Mouse (Mus musculus) gastrocnemius, postnatal 4 days (tissue): ENCODE results near the gene Dmrt2. TPM values are rescaled to one million over a fixed set of nuclear protein-coding genes. Genes with fewer than 3 reads are reported as not detected.

Experiments used
- DNase-seq, 2 experiments: peaks; one replicate each; pipeline ENCODE4 v3.0.0; 2021 to 2022; ENCODE audit warnings: low spot score in 2 of 2, mixed read lengths in 2 of 2
- long read RNA-seq, 2 experiments: library from polyadenylated mRNA; stranded (forward); transcript quantifications; one replicate each; pipeline ENCODE4 v2.0.0; 2021
- total RNA-seq, 2 experiments: library from RNA; stranded (reverse); gene quantifications; 2 replicates each; pipeline ENCODE4 v1.2.3; 2021

The Dmrt2 gene
- total RNA-seq = 10 to 100 TPM; 11.4 to 13.9 TPM
- long read RNA-seq, experiment 1, transcript Dmrt2-201 (4 exons, 2,337 nt) = major isoform, 9 of 19 reads
- long read RNA-seq, experiment 1, partial matches to known transcripts = 1 of 19 reads
- long read RNA-seq, experiment 1, other reads (novel, unspliced or antisense) = 9 of 19 reads
- long read RNA-seq, experiment 2, transcript Dmrt2-201 (4 exons, 2,337 nt) = major isoform, 13 of 25 reads
- long read RNA-seq, experiment 2, partial matches to known transcripts = 3 of 25 reads
- long read RNA-seq, experiment 2, other reads (novel, unspliced or antisense) = 9 of 25 reads

- DNase-seq = peak; percentile 61 to 83
These were observed at the start of gene Dmrt2 for GRCm38 (mm10) chr19:25672101-25672950. Gene Dmrt2 (plus strand): TSS chr19:25672411.

GRCm38 (mm10) chr19:25628490-25628889 is 43.7 kb upstream of the Dmrt2 start:
- DNase-seq = peak in 1 of 2 experiments; percentile 67

GRCm38 (mm10) chr19:25635119-25635518 is 37.1 kb upstream of the Dmrt2 start:
- no peak for DNase-seq

- DNase-seq = peak; percentile 54 to 64
These were observed 36.5 kb upstream of the Dmrt2 start for GRCm38 (mm10) chr19:25635622-25636244.

GRCm38 (mm10) chr19:25638766-25639361 is 33.3 kb upstream of the Dmrt2 start:
- no peak for DNase-seq

GRCm38 (mm10) chr19:25641786-25642185 is 30.4 kb upstream of the Dmrt2 start:
- DNase-seq = no peak

- DNase-seq = no peak
These were observed 25.1 kb upstream of the Dmrt2 start for GRCm38 (mm10) chr19:25647136-25647535.

- no peak for DNase-seq
These were observed 23.5 kb upstream of the Dmrt2 start for GRCm38 (mm10) chr19:25648701-25649100.

- no peak for DNase-seq
These were observed 21.7 kb upstream of the Dmrt2 start for GRCm38 (mm10) chr19:25650474-25650873.

- DNase-seq = no peak
These were observed 19.7 kb upstream of the Dmrt2 start for GRCm38 (mm10) chr19:25652560-25652959.

GRCm38 (mm10) chr19:25654034-25654749 is 18.0 kb upstream of the Dmrt2 start:
- no peak for DNase-seq

- no peak for DNase-seq
These were observed 6.5 kb upstream of the Dmrt2 start for GRCm38 (mm10) chr19:25665486-25666339.

- no peak for DNase-seq
These were observed 4.4 kb upstream of the Dmrt2 start for GRCm38 (mm10) chr19:25667836-25668235.

- no peak for DNase-seq
These were observed 2.5 kb upstream of the Dmrt2 start for GRCm38 (mm10) chr19:25669593-25670248.

GRCm38 (mm10) chr19:25670571-25671285 is 1.5 kb upstream of the Dmrt2 start:
- DNase-seq = no peak

GRCm38 (mm10) chr19:25671681-25672080 is 530 bp upstream of the Dmrt2 start:
- DNase-seq = no peak

- no peak for DNase-seq
These were observed 1.2 kb downstream of the Dmrt2 start for GRCm38 (mm10) chr19:25673224-25674055.

GRCm38 (mm10) chr19:25674056-25674420 is 1.8 kb downstream of the Dmrt2 start:
- no peak for DNase-seq
